Mouse (Mus musculus): Measurements from ENCODE around the gene Trappc3l. TPM values are rescaled to one million over a fixed set of nuclear protein-coding genes. Genes with fewer than 3 reads are reported as not detected.

The Trappc3l gene
- total RNA-seq, 2 experiments from 2014 or later = not detected

Other genes with a start within 250 kb of the Trappc3l start
- gene Sult3a1, start 179.9 kb upstream of the Trappc3l start, total RNA-seq (2021) = not detected
- not detected for gene Rsph4a, start 132.5 kb upstream of the Trappc3l start, total RNA-seq (2021)
- 10 to 100 TPM in 1 of 2 experiments, 1 to 10 TPM in 1; 9.6 to 12.0 TPM for gene Zup1, start 86.3 kb upstream of the Trappc3l start, total RNA-seq (2021)
- 100 to 1,000 TPM; 112 to 119 TPM for gene Rwdd1, start 18.0 kb upstream of the Trappc3l start, total RNA-seq (2021)
- gene Calhm4, start 6.7 kb downstream of the Trappc3l start, total RNA-seq (2021) = not detected
- 1 to 10 TPM; 1.4 to 1.6 TPM for gene Calhm5, start 58.9 kb downstream of the Trappc3l start, total RNA-seq (2021)
- gene Calhm6, start 90.4 kb downstream of the Trappc3l start, total RNA-seq (2021) = under 1 TPM in 1 of 2 experiments, not detected in 1; 0.33 TPM
- gene Dse, start 170.1 kb downstream of the Trappc3l start, total RNA-seq (2021) = 10 to 100 TPM; 10.3 to 10.6 TPM
- 10 to 100 TPM; 48.3 to 50.0 TPM for gene Tspyl1, start 244.6 kb downstream of the Trappc3l start, total RNA-seq (2021)

Measured in heart, postnatal 4 days (tissue).